8 mouse cellular contexts compared by ENCODE assay signal in genomic region chr4:32251005-32251365, GRCm38 (mm10). TPM values are rescaled to one million over a fixed set of nuclear protein-coding genes. Genes with fewer than 3 reads are reported as not detected.
DNase-seq lines count a peak whose midpoint lies in the region; ATAC-seq lines count a peak whose summit lies in the region.

No protein-coding gene starts in this region.

- no peaks in the 10 kb centered on the region for H3K36me3 ChIP-seq in forebrain, embryonic 11.5 days (ENCODE audit: control insufficient read depth, insufficient read depth, low read length)
- H3K36me3 ChIP-seq in hindbrain, embryonic 10.5 days: no peaks in the 10 kb centered on the region
- H3K36me3 ChIP-seq in limb, embryonic 15.5 days: no peaks in the 10 kb centered on the region
- H3K36me3 ChIP-seq in midbrain, embryonic 13.5 days: no peaks in the 10 kb centered on the region

- peaks cover 32% of the 10 kb centered on the region for H3K4me1 ChIP-seq in forebrain, embryonic 11.5 days (replicated peaks; ENCODE audit: control insufficient read depth, insufficient read depth, low read length)
- peaks cover 63% of the 10 kb centered on the region for H3K4me1 ChIP-seq in hindbrain, embryonic 10.5 days (replicated peaks)
- H3K4me1 ChIP-seq in limb, embryonic 15.5 days: peaks cover 25% of the 10 kb centered on the region
- peaks cover 65% of the 10 kb centered on the region for H3K4me1 ChIP-seq in midbrain, embryonic 13.5 days (replicated peaks)

- H3K4me3 ChIP-seq in forebrain, embryonic 11.5 days (ENCODE audit: low read depth, low read length): no peak overlapping the region
- peak overlapping the region; percentile 36 for H3K4me3 ChIP-seq in hindbrain, embryonic 10.5 days
- H3K4me3 ChIP-seq in limb, embryonic 15.5 days: peak overlapping the region; percentile 3; the same call in 1 of the 2 replicates
- H3K4me3 ChIP-seq in midbrain, embryonic 13.5 days (replicated peaks): peak overlapping the region; percentile 8; the same call in 1 of the 2 replicates

- no peaks in the 10 kb centered on the region for H3K9me3 ChIP-seq in forebrain, embryonic 11.5 days (ENCODE audit: control insufficient read depth, low read length)
- no peaks in the 10 kb centered on the region for H3K9me3 ChIP-seq in hindbrain, embryonic 10.5 days
- no peaks in the 10 kb centered on the region for H3K9me3 ChIP-seq in limb, embryonic 15.5 days
- H3K9me3 ChIP-seq in midbrain, embryonic 13.5 days: no peaks in the 10 kb centered on the region

- 2% methylated on average over 8 of the region's 8 CpGs for WGBS in forebrain, embryonic 11.5 days
- 2% methylated on average over 8 of the region's 8 CpGs for WGBS in hindbrain, embryonic 10.5 days
- 16% methylated on average over 8 of the region's 8 CpGs for WGBS in limb, embryonic 15.5 days
- 3% methylated on average over 8 of the region's 8 CpGs for WGBS in midbrain, embryonic 13.5 days

- ATAC-seq in forebrain, embryonic 11.5 days (replicated peaks; ENCODE audit: low FRiP score): peak; percentile 72
- peak; percentile 49; the same call in 1 of the 2 replicates for ATAC-seq in limb, embryonic 15.5 days (ENCODE audit: insufficient number of reproducible peaks, low FRiP score, low TSS enrichment, low read depth)
- peak; percentile 61 for ATAC-seq in midbrain, embryonic 13.5 days
- no peak for ATAC-seq in erythroid progenitor cell, adult 5-6 weeks (replicated peaks; ENCODE audit: low FRiP score, poor library complexity, severe bottlenecking)

- peak; percentile 71 for DNase-seq in layer of hippocampus, adult 9-11 months
- DNase-seq in layer of hippocampus, adult 11-12 months (ENCODE audit: low spot score): no peak
- peak; percentile 56 for DNase-seq in adrenal gland, postnatal 14 days
- DNase-seq in forebrain, embryonic 11.5 days (ENCODE audit: low spot score): peak; percentile 69
- DNase-seq in hindbrain, embryonic 10.5 days (ENCODE audit: low spot score): peak; percentile 65

- H3K4me2 ChIP-seq in forebrain, embryonic 11.5 days (ENCODE audit: low read depth, low read length, severe bottlenecking): peak overlapping the region; percentile 19; the same call in 1 of the 2 replicates
- peak overlapping the region; percentile 30; the same call in 1 of the 2 replicates for H3K4me2 ChIP-seq in limb, embryonic 15.5 days
- peak overlapping the region; percentile 46 for H3K4me2 ChIP-seq in midbrain, embryonic 13.5 days (replicated peaks)

- peak overlapping the region; percentile 46 for H3K9ac ChIP-seq in forebrain, embryonic 11.5 days (ENCODE audit: low read length)
- 0 out of 2 replicates have a peak overlapping the region, but pooled peaks have one; percentile 17 for H3K9ac ChIP-seq in limb, embryonic 15.5 days
- peak overlapping the region; percentile 60 for H3K9ac ChIP-seq in midbrain, embryonic 13.5 days (replicated peaks)

- peak overlapping the region; percentile 84 for H3K27ac ChIP-seq in forebrain, embryonic 11.5 days (ENCODE audit: low read depth, low read length)
- peak overlapping the region; percentile 90 for H3K27ac ChIP-seq in hindbrain, embryonic 10.5 days
- H3K27ac ChIP-seq in limb, embryonic 15.5 days: peak overlapping the region; percentile 63
- peak overlapping the region; percentile 78 for H3K27ac ChIP-seq in midbrain, embryonic 13.5 days

- H3K27me3 ChIP-seq in forebrain, embryonic 11.5 days (ENCODE audit: control insufficient read depth, insufficient read depth, low read length): no peaks in the 10 kb centered on the region
- H3K27me3 ChIP-seq in hindbrain, embryonic 10.5 days (ENCODE audit: insufficient read depth, poor library complexity, severe bottlenecking): no peaks in the 10 kb centered on the region
- no peaks in the 10 kb centered on the region for H3K27me3 ChIP-seq in limb, embryonic 15.5 days
- no peaks in the 10 kb centered on the region for H3K27me3 ChIP-seq in midbrain, embryonic 13.5 days

RNA-seq across cellular contexts. Expression of gene Bach2, which starts 12.4 kb away (rescaled TPM):
- 7.3 and 18.0 TPM in 2 replicates for total RNA-seq in adrenal gland, postnatal 14 days (2021)
- 16.2 and 17.3 TPM in 2 replicates for polyA plus RNA-seq in forebrain, embryonic 11.5 days (2014; fragmentation: Nextera tagmentation; extraction: Ambion mirVana)
- 9.5 and 13.4 TPM in 2 replicates for polyA plus RNA-seq in hindbrain, embryonic 10.5 days (2016; fragmentation: Nextera tagmentation; extraction: Ambion mirVana)
- 5.8 TPM in 2 replicates for polyA plus RNA-seq in limb, embryonic 15.5 days (2015; fragmentation: Nextera tagmentation; extraction: Ambion mirVana)
- 21.3 and 22.7 TPM in 2 replicates for polyA plus RNA-seq in midbrain, embryonic 13.5 days (2015; fragmentation: Nextera tagmentation; extraction: Ambion mirVana)
- total RNA-seq in erythroid progenitor cell, adult 5-6 weeks (2015; ENCODE audit: low replicate concordance): 14.4 and 14.7 TPM in 2 replicates
- total RNA-seq in erythroid progenitor cell, adult 5-6 weeks (2017; ENCODE audit: low replicate concordance): 2.1 and 12.8 TPM in 2 replicates
